Mouse (Mus musculus) heart, adult 18-20 months (tissue): ENCODE measurements around the gene Polr3e. TPM values are rescaled to one million over a fixed set of nuclear protein-coding genes. Genes with fewer than 3 reads are reported as not detected.

Experiments used
- DNase-seq, 2 experiments: peaks; one replicate each; pipeline ENCODE4 v3.0.0; 2021 to 2022; ENCODE audit warnings: mixed read lengths in 1 of 2
- total RNA-seq, 2 experiments: library from RNA; stranded (reverse); gene quantifications; 2 replicates each; pipeline ENCODE4 v1.2.3; 2021

Gene Polr3e
- total RNA-seq, 2 experiments from 2014 or later = 8.8 to 9.2 TPM

GRCm38 (mm10) chr7:120977063-120977462 is 59.5 kb downstream of the Polr3e start:
- peak; percentile 67 to 69 for DNase-seq

- DNase-seq = no peak
These were observed 62.5 kb downstream of the Polr3e start for GRCm38 (mm10) chr7:120980041-120980440.

GRCm38 (mm10) chr7:120980931-120981924 is 63.7 kb downstream of the Polr3e start:
- DNase-seq = peak; percentile 41 to 57

GRCm38 (mm10) chr7:120982200-120982841 is 64.8 kb downstream of the Polr3e start, which contains the start of the genes Cdr2 and Mfsd13b:
Gene Cdr2, minus strand, starts transcription at chr7:120982312.
Gene Mfsd13b, plus strand, starts transcription at chr7:120982509.
- DNase-seq = peak; percentile 99 to 100

- no peak for DNase-seq
These were observed 65.4 kb downstream of the Polr3e start for GRCm38 (mm10) chr7:120982968-120983367.

GRCm38 (mm10) chr7:120991191-120991590 is 73.6 kb downstream of the Polr3e start:
- no peak for DNase-seq

Other genes starting within 250 kb of the Polr3e start
- not detected for gene Pdzd9, start 247.4 kb upstream of the Polr3e start, total RNA-seq
- gene Mosmo, start 240.1 kb upstream of the Polr3e start, total RNA-seq = 10 to 100 TPM; 29.1 to 30.3 TPM
- 1 to 10 TPM; 1.9 to 2.2 TPM for gene Vwa3a, start 178.4 kb upstream of the Polr3e start, total RNA-seq
- gene Gm5737, start 105.4 kb upstream of the Polr3e start, total RNA-seq = under 1 TPM; 0.20 to 0.31 TPM
- 10 to 100 TPM; 23.0 to 23.5 TPM for gene Eef2k, start 74.9 kb upstream of the Polr3e start, total RNA-seq
- gene Cdr2, start 64.6 kb downstream of the Polr3e start, total RNA-seq = 10 to 100 TPM; 10.9 to 12.9 TPM
- not detected for gene Mfsd13b, start 64.8 kb downstream of the Polr3e start, total RNA-seq
- 10 to 100 TPM; 76.9 to 98.0 TPM for gene Mettl9, start 116.7 kb downstream of the Polr3e start, total RNA-seq
- 1 to 10 TPM in 1 of 2 experiments, under 1 TPM in 1; 0.89 to 1.5 TPM for gene Igsf6, start 156.8 kb downstream of the Polr3e start, total RNA-seq
- under 1 TPM; 0.05 to 0.18 TPM for gene Otoa, start 163.9 kb downstream of the Polr3e start, total RNA-seq